Mouse (Mus musculus) neutrophil, adult 5-6 weeks (primary cell): ENCODE measurements around the gene Sod2. TPM values are rescaled to one million over a fixed set of nuclear protein-coding genes. Genes with fewer than 3 reads are reported as not detected.
"Not testable (repeated sequence)": the region's sequence is repeated elsewhere in the genome, so short reads cannot be mapped to it uniquely, and the experiment has no call there.

ENCODE experiments used
- ATAC-seq: fragments of 151-379, 151-347 bp; 2 replicates; pipeline ENCODE4 v1.8.0; 2017; ENCODE audit warnings: mild to moderate bottlenecking, moderate TSS enrichment; ENCODE audit not compliant: insufficient number of reproducible peaks, poor library complexity, low FRiP score, severe bottlenecking; ENCODE audit errors: extremely low read depth
- total RNA-seq: library from RNA; stranded (forward); fragments of 200-1000 nt; gene quantifications from 2 replicates; pipeline ENCODE4 v1.2.3, GENCODE M21; 2017

Sod2 gene
- total RNA-seq, 1 experiment from 2014 or later = 28.4 TPM

- ATAC-seq = peak; percentile 96
Observed at GRCm38 (mm10) chr17:13007730-13008425, 1.2 kb downstream of the Sod2 start.

- ATAC-seq = no peak
Observed at GRCm38 (mm10) chr17:13008528-13008927, 1.9 kb downstream of the Sod2 start.

GRCm38 (mm10) chr17:13009887-13010286, 3.2 kb downstream of the Sod2 start:
- peak; percentile 39 for ATAC-seq

DNA sequence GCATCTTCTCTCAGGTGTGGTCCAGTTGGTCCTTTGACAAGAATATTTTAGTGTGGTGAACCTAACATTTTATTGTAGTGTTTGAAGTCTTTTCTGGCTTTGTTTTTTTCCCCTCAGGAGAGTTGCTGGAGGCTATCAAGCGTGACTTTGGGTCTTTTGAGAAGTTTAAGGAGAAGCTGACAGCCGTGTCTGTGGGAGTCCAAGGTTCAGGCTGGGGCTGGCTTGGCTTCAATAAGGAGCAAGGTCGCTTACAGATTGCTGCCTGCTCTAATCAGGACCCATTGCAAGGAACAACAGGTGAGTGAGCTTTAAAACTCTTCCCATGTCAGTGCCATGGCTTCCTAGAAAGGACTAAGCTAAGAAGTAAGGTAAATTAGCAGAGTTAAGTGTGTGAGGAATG, 6.7 kb downstream of the Sod2 start:
- ATAC-seq = no peak

DNA sequence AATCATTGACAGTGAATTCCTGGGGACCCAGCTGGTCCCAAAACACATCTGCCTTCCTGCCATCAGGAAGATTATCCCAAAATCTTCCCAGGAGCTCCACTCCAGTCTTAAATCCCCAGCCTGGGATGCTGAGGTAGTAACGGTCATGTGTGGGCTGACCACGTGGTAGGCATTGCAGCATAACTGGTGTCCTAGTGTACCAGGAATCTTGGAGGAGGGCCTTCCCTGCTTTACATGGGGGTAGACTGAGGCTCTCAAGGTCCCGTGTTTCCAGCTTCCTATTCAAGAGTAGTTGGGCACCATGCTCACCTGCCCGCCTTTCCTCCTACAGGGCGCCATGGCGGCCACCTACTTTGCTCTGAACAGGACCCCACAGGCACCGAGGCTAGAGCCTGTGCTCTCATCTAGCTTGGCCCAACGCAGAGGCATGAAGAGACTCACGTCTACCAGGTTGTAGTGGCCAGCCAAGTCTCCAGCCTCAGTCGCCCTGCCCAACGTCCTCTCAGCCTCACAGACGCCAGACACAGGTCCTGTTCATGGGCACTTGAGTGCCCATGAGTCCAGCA, 30.1 kb downstream of the Sod2 start:
- 0 out of 2 replicates have a peak, but pooled peaks have one; percentile 13 for ATAC-seq

DNA sequence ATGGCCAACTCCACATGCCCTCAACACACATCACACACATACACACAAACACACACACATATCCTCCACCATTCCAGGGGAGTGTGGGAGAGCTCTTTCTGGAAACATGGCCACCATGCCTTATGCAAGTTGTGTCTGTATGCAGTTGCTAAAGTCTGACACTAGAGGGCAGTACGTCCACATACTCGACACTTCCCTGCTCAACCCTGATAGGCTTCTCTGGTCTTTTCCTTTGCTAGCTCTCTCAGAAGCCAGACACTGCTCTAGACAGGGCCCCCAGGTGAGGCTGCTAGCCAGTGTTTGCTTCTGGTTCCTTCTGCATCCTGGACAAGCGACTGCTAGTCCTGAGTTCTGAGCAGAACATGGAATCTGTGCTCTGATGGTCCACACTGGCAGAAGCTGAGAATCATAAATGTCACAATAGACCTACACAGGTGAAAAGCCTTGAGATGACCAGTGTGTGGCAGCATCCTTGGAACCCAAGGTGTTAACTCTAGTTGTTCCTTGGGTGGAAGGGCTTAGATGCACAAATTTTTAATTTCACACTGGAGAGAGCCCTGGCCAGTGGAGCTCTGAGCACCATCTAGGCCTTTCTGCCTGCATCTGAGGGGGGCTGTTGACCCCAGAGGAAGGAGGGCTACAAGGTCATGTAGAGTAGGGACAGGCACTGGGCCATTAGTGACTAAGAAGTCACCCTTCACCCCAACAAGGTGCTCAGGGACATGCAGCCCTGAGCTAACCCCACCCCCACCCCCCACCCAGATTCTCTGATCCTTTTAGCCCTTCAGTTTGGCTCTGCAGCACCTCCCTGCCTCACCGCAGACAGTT, 37.4 kb downstream of the Sod2 start:
- ATAC-seq = peak; percentile 53

GRCm38 (mm10) chr17:13052124-13052813, 45.6 kb downstream of the Sod2 start, which contains the start of gene Gpr31b:
Gene Gpr31b (minus strand): TSS chr17:13052296.
- not testable (repeated sequence) for ATAC-seq

DNA sequence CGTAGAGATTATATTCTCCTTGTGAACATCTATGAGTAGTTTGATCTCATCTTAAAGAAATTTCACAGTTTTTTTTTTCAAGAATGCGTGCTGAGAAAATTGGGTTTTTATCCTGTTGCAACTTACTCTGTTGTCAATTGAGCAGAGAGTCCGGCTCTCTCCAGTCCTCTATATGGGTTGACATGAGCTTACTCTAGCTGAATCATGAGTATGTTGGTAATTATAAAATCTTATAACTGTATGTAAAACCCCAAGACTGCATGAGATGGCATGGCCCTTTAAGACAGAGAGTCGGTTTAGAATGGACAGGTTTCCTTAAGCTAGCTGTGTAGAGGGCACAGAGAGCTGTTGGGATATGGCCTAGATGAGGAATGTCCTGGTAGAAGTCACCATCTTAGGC, 54.2 kb downstream of the Sod2 start, which contains the start of gene Tcp10b:
Tcp10b (plus strand) TSS at position 301 of the 400 bp plus-strand sequence.
- not testable (repeated sequence) for ATAC-seq

GRCm38 (mm10) chr17:13062882-13063281, 56.2 kb downstream of the Sod2 start:
- ATAC-seq = not testable (repeated sequence)

- ATAC-seq = not testable (repeated sequence)
Observed at GRCm38 (mm10) chr17:13067864-13068385, 61.3 kb downstream of the Sod2 start.

GRCm38 (mm10) chr17:13069227-13069626, 62.6 kb downstream of the Sod2 start:
- ATAC-seq = not testable (repeated sequence)

Other genes starting within 250 kb of the Sod2 start
- gene Igf2r, start 237.2 kb upstream of the Sod2 start, total RNA-seq = 19.9 and 20.5 TPM in 2 replicates
- gene Mas1, start 138.7 kb upstream of the Sod2 start, total RNA-seq = not detected in 2 replicates
- not detected in 2 replicates for gene Mrgprh, start 130.8 kb upstream of the Sod2 start, total RNA-seq
- gene Pnldc1, start 96.6 kb upstream of the Sod2 start, total RNA-seq = 1.8 and 2.9 TPM in 2 replicates
- gene Tcp1, start 91.1 kb upstream of the Sod2 start, total RNA-seq = 214 and 302 TPM in 2 replicates
- 44.6 and 45.9 TPM in 2 replicates for gene Mrpl18, start 90.5 kb upstream of the Sod2 start, total RNA-seq
- 0.35 and 0.86 TPM in 2 replicates for gene Acat3, start 66.2 kb upstream of the Sod2 start, total RNA-seq
- gene Acat2, start 46.1 kb upstream of the Sod2 start, total RNA-seq = 7.1 and 10.4 TPM in 2 replicates
- 173 and 194 TPM in 2 replicates for gene Wtap, start 12.7 kb upstream of the Sod2 start, total RNA-seq
- gene Gpr31b, start 45.5 kb downstream of the Sod2 start, total RNA-seq = not detected in 2 replicates
- not detected in 2 replicates for gene Tcp10b, start 54.3 kb downstream of the Sod2 start, total RNA-seq
- 0.61 and 1.2 TPM in 2 replicates for gene Unc93a, start 125.0 kb downstream of the Sod2 start, total RNA-seq
- gene Smok2a, start 214.3 kb downstream of the Sod2 start, total RNA-seq = not detected in 2 replicates
- gene Smok2b, start 223.4 kb downstream of the Sod2 start, total RNA-seq = not detected in 2 replicates